Mouse (Mus musculus) olfactory bulb, adult 2 months (tissue): Measurements from ENCODE around the gene Gm9964. TPM values are rescaled to one million over a fixed set of nuclear protein-coding genes. Genes with fewer than 3 reads are reported as not detected.
"Not testable (repeated sequence)": the region's sequence is repeated elsewhere in the genome, so short reads cannot be mapped to it uniquely, and the experiment has no call there.

Experiments used
- H3K27ac ChIP-seq: fragments of 200-500 bp; 2 replicates; pipeline ENCODE4 v1.5.1; 2012; ENCODE audit warnings: low read depth, low read length; ENCODE audit not compliant: insufficient read depth
- H3K4me1 ChIP-seq: fragments of 200-500 bp; 2 replicates; pipeline ENCODE4 v1.6.1; 2012; ENCODE audit warnings: low read length; ENCODE audit not compliant: control insufficient read depth, insufficient read depth
- H3K4me3 ChIP-seq: fragments of 200-500 bp; 2 replicates; pipeline ENCODE4 v1.5.1; 2012; ENCODE audit warnings: mild to moderate bottlenecking, low read depth, low read length, moderate library complexity; ENCODE audit not compliant: insufficient read depth
- CTCF ChIP-seq: fragments of 200-500 bp; IDR thresholded peaks from 2 replicates; pipeline ENCODE4 v1.5.1; 2012; ENCODE audit warnings: low read depth, mild to moderate bottlenecking, low read length, moderate library complexity; ENCODE audit not compliant: insufficient read depth
- POLR2A ChIP-seq: fragments of 200-500 bp; IDR thresholded peaks from 2 replicates; pipeline ENCODE4 v1.6.1; 2012; ENCODE audit warnings: mild to moderate bottlenecking, low read depth, low read length, moderate library complexity; ENCODE audit not compliant: insufficient read depth
- WGBS: fragments of 180-500 bp; shearing (Covaris S2); methylation state at CpG from one replicate; pipeline ENCODE4 v1.1.7; 2018; 5-methylcytosine and 5-hydroxymethylcytosine counted together
- polyA plus RNA-seq: library from polyadenylated mRNA; stranded (reverse); fragments of >200 nt; gene quantifications from 2 replicates; pipeline ENCODE4 v1.2.4, GENCODE M21; 2012; ENCODE audit warnings: low replicate concordance; ENCODE audit not compliant: missing spikeins, insufficient read depth, insufficient read length

The Gm9964 gene
- polyA plus RNA-seq, 1 experiment, result not detected

- 79% methylated on average over 3 of the region's 3 CpGs for WGBS
- TF ChIP-seq CTCF (no peak), POLR2A (no peak)
- H3K27ac ChIP-seq, result no peak overlapping the region
- no peaks in the 10 kb centered on the region for H3K4me1 ChIP-seq
- no peak overlapping the region for H3K4me3 ChIP-seq
Observed at GRCm38 (mm10) chr11:79264376-79264775, 32.3 kb downstream of the Gm9964 start.

- not testable (repeated sequence) for H3K4me1 ChIP-seq, H3K4me3 ChIP-seq, H3K27ac ChIP-seq
- 85% methylated on average over 4 of the region's 4 CpGs for WGBS
Observed at GRCm38 (mm10) chr11:79260126-79260525, 36.6 kb downstream of the Gm9964 start.

DNA sequence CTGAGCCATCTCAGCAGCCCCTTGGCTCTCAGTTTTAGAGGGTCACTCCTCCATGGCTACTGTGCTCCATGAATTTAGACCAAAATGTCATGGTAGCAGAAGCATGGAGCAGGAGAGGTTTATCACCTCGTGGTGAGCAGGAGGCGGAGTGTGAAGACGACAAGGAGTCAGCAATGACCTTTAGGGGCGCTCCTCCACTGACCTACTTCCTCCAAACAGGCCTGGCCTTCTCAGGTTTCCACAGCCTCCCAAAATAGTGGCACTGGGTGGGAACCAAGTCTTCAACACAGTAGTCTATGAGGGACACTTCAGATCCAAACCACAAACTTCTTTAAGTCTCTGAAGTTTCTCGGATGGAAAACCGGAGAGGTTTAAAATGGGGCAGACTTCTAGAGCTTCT is 38.0 kb downstream of the Gm9964 start:
- no peak overlapping the region for H3K4me3 ChIP-seq
- H3K27ac ChIP-seq, result no peak overlapping the region
- 81% methylated on average over 6 of the region's 6 CpGs for WGBS
- TF ChIP-seq CTCF (no peak), POLR2A (no peak)
- no peaks in the 10 kb centered on the region for H3K4me1 ChIP-seq

DNA sequence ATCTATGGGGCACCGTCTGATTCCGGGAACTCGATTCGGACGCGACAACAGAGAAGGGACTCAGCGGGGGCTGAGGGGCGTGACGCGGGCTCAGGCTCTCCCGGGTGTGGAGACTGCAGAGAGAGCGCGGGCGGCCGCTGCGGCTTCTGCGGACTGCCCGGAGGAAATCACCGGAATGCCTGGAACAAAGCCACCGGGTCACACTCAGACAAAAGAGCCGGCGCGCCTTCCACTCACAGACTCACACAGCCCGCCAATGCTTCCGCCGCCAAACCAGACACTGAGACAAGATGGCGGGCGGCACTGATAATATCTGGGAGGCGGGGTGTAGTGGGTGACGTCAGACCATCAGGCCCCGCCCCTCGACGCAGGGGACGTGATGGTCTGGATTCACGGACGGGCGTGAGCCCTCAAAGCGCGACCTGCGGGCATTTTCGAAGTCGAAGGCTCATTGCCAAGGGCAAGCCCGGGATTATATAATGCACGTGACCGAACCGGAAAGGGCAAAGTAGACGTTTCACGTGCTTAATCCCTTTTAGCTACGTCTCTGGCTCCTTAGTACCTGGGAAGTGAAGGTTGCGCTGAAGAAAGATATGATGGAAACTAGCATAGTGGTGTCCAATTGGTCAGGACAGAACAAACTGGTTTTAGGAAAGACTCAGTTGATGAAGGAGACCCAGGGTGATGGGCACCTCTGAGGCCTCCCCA is 42.2 kb downstream of the Gm9964 start, which contains the start of gene Wsb1:
TSS of gene Wsb1 (minus strand) at position 281 of the 708 bp plus-strand sequence.
- WGBS, result 2% methylated on average over 50 of the region's 50 CpGs

GRCm38 (mm10) chr11:79253542-79254390 is 42.9 kb downstream of the Gm9964 start:
- under 1% methylated on average over 49 of the region's 49 CpGs for WGBS
- peak overlapping the region; percentile 59 for H3K27ac ChIP-seq
- peak overlapping the region; percentile 71 for H3K4me3 ChIP-seq
- TF ChIP-seq CTCF, result no peak
- TF ChIP-seq POLR2A, result no peak
- H3K4me1 ChIP-seq, result peaks cover 3% of the 10 kb centered on the region

More for the DNA sequence above, 42.2 kb downstream of the Gm9964 start, which contains the start of gene Wsb1:
- peak; percentile 97 for TF ChIP-seq POLR2A
- TF ChIP-seq CTCF, result no peak
- H3K4me1 ChIP-seq, result peaks cover 3% of the 10 kb centered on the region
- H3K4me3 ChIP-seq, result peak within 1 kb of the TSS; percentile 71
- peak within 1 kb of the TSS; percentile 59 for H3K27ac ChIP-seq

GRCm38 (mm10) chr11:79252881-79253541 is 43.7 kb downstream of the Gm9964 start:
- H3K4me1 ChIP-seq, result peaks cover 3% of the 10 kb centered on the region
- peak overlapping the region; percentile 71 for H3K4me3 ChIP-seq
- no peak for TF ChIP-seq CTCF
- TF ChIP-seq POLR2A, result no peak
- 5% methylated on average over 6 of the region's 6 CpGs for WGBS
- no peak overlapping the region for H3K27ac ChIP-seq

Other genes starting within 250 kb of the Gm9964 start
- not detected in 2 replicates for gene Ksr1, start 150.5 kb downstream of the Gm9964 start, polyA plus RNA-seq
- 186 TPM in 1 of 2 replicates, not detected in the other for gene Wsb1, start 42.2 kb downstream of the Gm9964 start, polyA plus RNA-seq
- 163 TPM in 1 of 2 replicates, not detected in the other for gene Nf1, start 42.8 kb upstream of the Gm9964 start, polyA plus RNA-seq
- not detected in 2 replicates for gene Omg, start 207.2 kb upstream of the Gm9964 start, polyA plus RNA-seq
- gene Evi2b, start 226.9 kb upstream of the Gm9964 start, polyA plus RNA-seq, result not detected in 2 replicates
- not detected in 2 replicates for gene Evi2, start 233.7 kb upstream of the Gm9964 start, polyA plus RNA-seq
- gene Evi2a, start 233.7 kb upstream of the Gm9964 start, polyA plus RNA-seq, result not detected in 2 replicates